ENCODE assay signal across 19 mouse cellular contexts in the genomic region with DNA sequence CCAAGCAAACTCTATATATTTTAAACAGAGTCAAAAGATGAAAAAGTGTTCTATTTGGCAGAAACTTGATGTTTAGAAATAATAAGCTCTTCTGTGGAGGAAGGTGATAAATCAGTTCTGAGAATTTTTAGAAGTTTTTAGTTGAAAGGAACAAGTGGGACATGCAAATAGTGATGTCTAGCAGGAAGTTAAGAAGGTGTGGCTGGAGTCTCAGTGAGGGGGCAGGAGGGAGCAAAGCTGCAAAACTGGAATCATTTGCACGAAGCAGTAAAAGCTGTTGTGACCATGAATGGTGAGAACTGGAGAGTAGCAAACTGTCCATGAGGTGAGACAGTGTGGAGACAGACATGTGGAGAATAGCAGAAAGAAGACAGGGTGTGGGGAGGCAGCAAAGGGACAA.
"Had no signal": no experiment of that assay in that cellular context is flagged by ENCODE, and none has a peak within 500 bp of the region (broad histone marks: within the 10 kb centered on the region; RNA-seq: fewer than 3 reads in every experiment).

No protein-coding gene starts in this region.

- H3K4me3 ChIP-seq: limb, embryonic 10.5 days; liver, embryonic 15.5 days; megakaryocyte, embryonic 14.5 days; midbrain, embryonic 15.5 days; neural tube, embryonic 12.5 days had no signal

- H3K4me1 ChIP-seq: liver, embryonic 15.5 days; megakaryocyte, embryonic 14.5 days; midbrain, embryonic 15.5 days; neural tube, embryonic 12.5 days had no signal

- DNase-seq: kidney, adult 8-10 months; kidney, postnatal 36 days; layer of hippocampus, adult 9-11 months; layer of hippocampus, postnatal 36 days; lung, adult 2 months; lung, postnatal 14 days; thymus, adult 2 months; thymus, postnatal 25 days had no signal

- H3K9me3 ChIP-seq: limb, embryonic 10.5 days; liver, embryonic 15.5 days; megakaryocyte, embryonic 14.5 days; midbrain, embryonic 15.5 days; neural tube, embryonic 12.5 days had no signal

- H3K27me3 ChIP-seq: liver, embryonic 15.5 days; megakaryocyte, embryonic 14.5 days; midbrain, embryonic 15.5 days; neural tube, embryonic 12.5 days had no signal

- H3K9ac ChIP-seq: liver, embryonic 15.5 days; midbrain, embryonic 15.5 days; neural tube, embryonic 12.5 days had no signal

- H3K36me3 ChIP-seq: limb, embryonic 10.5 days; liver, embryonic 15.5 days; midbrain, embryonic 15.5 days; neural tube, embryonic 12.5 days had no signal

- H3K27ac ChIP-seq: kidney, postnatal 0 days; limb, embryonic 10.5 days; liver, embryonic 15.5 days; macrophage; midbrain, embryonic 15.5 days; neural tube, embryonic 12.5 days had no signal

- H3K4me2 ChIP-seq: liver, embryonic 11.5 days; liver, embryonic 15.5 days; midbrain, embryonic 11.5 days; midbrain, embryonic 15.5 days; neural tube, embryonic 12.5 days had no signal

- ATAC-seq: inflammation-experienced regulatory T-cells, adult 6 months; intestine, postnatal 0 days; midbrain, embryonic 15.5 days had no signal
